Mouse (Mus musculus) inflammation-experienced regulatory T-cells, adult 6 months (primary cell): ENCODE data around the gene Klf17. TPM values are rescaled to one million over a fixed set of nuclear protein-coding genes. Genes with fewer than 3 reads are reported as not detected.
"Not testable (repeated sequence)": the region's sequence is repeated elsewhere in the genome, so short reads cannot be mapped to it uniquely, and the experiment has no call there.

Experiments
- ATAC-seq: one replicate; pipeline ENCODE4 v1.8.0; 2017
- polyA plus RNA-seq, 3 experiments: library from polyadenylated mRNA; unstranded; fragments of 100-300 nt; shearing (Covaris generic); gene quantifications; one replicate each; pipeline ENCODE4 v1.2.1; 2017

Gene Klf17
- under 1 TPM in 1 of 3 experiments, not detected in 2; 0.15 TPM for polyA plus RNA-seq

GRCm38 (mm10) chr4:117765416-117765815 lies at the start of gene Klf17:
Gene Klf17, minus strand, starts transcription at chr4:117765648.
- ATAC-seq = no peak

- ATAC-seq = no peak
These were observed 48.9 kb upstream of the Klf17 start for GRCm38 (mm10) chr4:117814333-117814732.

- no peak for ATAC-seq
These were observed 48.2 kb upstream of the Klf17 start for GRCm38 (mm10) chr4:117813591-117814192.

- no peak for ATAC-seq
These were observed 45.5 kb upstream of the Klf17 start for GRCm38 (mm10) chr4:117810933-117811332.

- ATAC-seq = no peak
These were observed 41.5 kb upstream of the Klf17 start for GRCm38 (mm10) chr4:117806992-117807391.

GRCm38 (mm10) chr4:117799904-117800303 lies 34.5 kb upstream of the Klf17 start:
- ATAC-seq = no peak

- no peak for ATAC-seq
These were observed 22.9 kb upstream of the Klf17 start for GRCm38 (mm10) chr4:117788308-117788707.

GRCm38 (mm10) chr4:117786963-117787362 lies 21.5 kb upstream of the Klf17 start:
- no peak for ATAC-seq

GRCm38 (mm10) chr4:117782908-117783307 lies 17.5 kb upstream of the Klf17 start:
- no peak for ATAC-seq

- no peak for ATAC-seq
These were observed 7.5 kb upstream of the Klf17 start for GRCm38 (mm10) chr4:117772960-117773359.

GRCm38 (mm10) chr4:117770935-117771334 lies 5.5 kb upstream of the Klf17 start:
- ATAC-seq = no peak

GRCm38 (mm10) chr4:117760151-117760550 lies 5.3 kb downstream of the Klf17 start:
- ATAC-seq = no peak

- ATAC-seq = not testable (repeated sequence)
These were observed 13.0 kb downstream of the Klf17 start for GRCm38 (mm10) chr4:117752469-117752868.

GRCm38 (mm10) chr4:117737559-117737958 lies 27.9 kb downstream of the Klf17 start:
- ATAC-seq = no peak

- no peak for ATAC-seq
These were observed 33.5 kb downstream of the Klf17 start for GRCm38 (mm10) chr4:117731926-117732325.

- ATAC-seq = no peak
These were observed 41.3 kb downstream of the Klf17 start, which contains the start of gene Gm12845 for GRCm38 (mm10) chr4:117724112-117724511. Gene Gm12845, plus strand, starts transcription at chr4:117724412.

GRCm38 (mm10) chr4:117713303-117714098 lies 51.9 kb downstream of the Klf17 start:
- ATAC-seq = no peak

GRCm38 (mm10) chr4:117712314-117712713 lies 53.1 kb downstream of the Klf17 start:
- no peak for ATAC-seq

- ATAC-seq = no peak
These were observed 56.5 kb downstream of the Klf17 start for GRCm38 (mm10) chr4:117708780-117709550.
